Mouse (Mus musculus) ovary, postnatal 36 days (tissue): ENCODE results near the gene Ostm1.

ENCODE experiments used
- DNase-seq: peaks from one replicate; pipeline ENCODE4 v3.0.0; 2022; ENCODE audit warnings: low spot score, mixed read lengths

Gene Ostm1

DNA sequence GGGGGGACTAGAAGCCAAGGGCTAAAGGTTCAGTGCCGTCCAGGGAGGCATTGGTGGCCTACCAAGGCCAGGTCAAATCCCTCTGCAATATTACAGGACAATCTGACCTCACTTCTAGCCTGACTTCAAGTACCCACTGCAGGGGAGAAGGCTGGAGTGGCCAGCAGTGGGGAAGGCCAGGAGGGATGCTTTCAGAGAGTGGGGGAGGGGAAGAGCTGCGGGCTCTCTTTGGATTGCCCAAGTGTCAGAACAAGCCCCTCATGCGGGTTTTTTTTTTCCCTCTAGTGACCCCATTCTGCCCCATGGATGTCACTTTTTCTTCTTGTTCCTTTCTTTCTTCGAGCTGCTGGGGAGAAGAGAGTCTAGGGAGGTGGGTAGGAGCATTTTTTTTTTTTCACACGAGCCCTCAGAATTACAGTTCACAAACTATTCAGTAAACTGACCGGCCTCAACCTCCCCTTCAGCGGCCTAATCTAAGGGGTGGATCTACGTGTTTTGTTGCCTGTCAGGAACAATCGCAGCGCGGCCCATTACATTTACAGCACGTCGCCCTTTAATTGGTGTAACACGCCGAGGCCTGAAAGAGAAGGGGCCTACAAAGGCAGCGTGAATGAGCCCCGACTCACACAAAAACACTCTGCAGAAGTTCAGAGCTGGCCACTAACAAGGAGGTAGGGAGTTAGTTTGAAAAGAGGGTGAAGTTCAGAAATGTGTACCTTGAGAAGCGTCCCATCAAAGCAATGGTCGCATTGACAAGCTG, 47.2 kb downstream of the Ostm1 start:
- no peak for DNase-seq

DNA sequence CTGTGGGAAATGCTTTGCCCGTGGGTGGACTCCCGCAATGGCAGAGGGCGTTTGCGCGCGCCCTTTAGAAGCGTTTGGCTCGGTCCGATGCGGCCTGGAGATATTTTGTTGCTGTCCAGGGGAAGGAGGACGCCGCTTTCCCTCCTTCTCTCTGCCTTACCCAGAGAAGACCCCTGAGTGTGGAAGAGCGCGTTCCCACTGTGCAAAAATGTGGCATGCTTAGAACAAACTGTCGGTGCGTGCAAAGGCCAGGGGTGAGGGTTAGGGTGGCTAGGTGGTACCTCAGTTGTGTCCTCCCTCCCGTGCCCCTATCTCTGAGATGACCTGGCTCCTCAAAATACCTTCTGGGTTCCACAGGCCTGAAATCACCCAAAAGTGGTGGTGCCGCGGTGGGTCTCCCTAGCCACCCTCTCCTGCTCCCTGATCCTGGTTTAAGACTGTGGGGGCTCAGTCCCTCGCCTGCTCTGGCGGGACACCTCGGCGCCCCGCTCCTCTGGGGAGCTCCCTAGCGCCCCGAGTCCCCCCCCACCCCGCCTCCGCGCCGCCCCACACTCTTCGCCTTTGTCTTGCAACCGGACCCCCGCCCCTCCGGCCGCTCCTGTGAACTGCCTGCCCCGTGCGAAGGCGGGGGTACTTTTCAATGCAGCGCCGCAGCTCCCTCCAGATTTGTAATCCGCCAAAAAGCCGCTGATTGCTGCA, 48.3 kb downstream of the Ostm1 start:
- DNase-seq = no peak

DNA sequence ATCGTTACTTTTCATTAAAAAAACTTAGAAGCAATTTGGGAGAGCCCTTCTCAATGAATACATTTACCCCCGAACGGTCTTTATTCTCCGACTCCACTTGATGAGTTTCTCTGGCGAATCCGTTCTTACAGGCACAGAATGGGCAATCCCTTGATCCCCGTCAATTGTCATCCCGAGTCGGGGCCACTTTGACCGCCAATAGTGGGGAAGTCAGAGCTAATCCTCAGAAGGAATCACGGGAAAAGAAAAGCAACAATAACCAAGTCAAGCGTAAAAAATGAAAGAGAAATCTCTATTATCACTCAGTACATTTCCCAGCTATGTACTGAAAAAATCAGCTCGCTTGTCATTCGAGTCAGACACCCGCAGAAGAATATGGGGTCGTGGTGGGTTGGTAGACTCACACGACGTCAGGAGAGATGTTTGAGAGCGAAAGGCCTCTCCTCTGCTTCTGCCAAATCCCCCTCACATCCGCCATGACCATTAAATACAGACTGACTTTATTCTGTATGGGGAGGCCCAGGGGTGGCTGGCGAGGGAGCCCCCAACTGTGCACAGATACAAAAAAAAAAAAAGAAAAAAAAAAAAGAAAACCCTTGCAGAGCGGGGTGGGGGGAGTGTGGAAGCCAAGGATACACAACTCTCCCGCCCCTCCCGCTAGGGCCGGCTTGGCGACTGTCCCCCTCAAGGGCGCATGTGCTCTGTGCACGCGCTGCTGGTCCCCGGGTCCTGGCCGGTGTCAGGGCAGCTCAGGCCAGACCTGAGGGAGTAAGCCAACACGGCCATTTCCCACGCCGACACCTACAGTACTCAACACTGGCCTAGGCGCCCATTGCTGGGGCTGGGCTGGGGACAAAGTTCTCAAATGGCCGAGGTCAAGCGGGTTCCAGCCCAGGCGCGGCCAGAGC, 49.1 kb downstream of the Ostm1 start:
- no peak for DNase-seq

DNA sequence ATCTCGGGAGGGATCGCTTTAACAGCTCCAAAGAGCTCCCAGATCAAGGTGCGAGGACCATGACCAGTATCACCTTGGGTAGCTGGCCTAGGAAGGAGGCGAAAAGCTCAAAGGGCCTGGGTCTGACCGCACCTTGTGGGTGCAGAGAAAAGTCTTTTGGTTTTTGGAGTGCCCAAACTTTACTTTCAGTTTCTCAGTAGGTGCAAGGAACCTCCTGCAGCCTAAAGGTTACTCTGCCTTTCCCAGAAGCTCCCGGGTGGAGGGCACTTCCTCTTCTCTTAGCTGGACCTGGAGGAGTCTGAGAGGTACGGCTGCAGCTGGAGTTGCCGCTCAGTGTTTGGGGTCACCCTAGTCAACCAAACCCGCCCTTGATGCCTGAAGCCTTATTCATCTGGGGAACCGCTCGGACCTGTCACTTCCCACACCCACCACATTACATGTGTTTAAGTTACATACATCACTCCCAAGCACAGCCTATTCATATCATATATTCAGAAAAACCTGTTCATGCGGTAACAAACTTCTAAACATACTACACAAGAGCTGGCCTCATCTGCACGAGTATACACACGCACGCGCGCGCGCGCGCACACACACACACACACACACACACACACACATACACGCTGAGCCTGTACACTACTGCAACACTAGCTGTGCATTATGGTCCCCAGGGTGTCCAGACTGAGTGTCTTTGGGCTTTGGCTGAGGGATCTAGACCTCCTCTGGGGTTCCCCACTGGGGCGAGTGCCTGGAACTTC, 49.9 kb downstream of the Ostm1 start:
- no peak for DNase-seq

DNA sequence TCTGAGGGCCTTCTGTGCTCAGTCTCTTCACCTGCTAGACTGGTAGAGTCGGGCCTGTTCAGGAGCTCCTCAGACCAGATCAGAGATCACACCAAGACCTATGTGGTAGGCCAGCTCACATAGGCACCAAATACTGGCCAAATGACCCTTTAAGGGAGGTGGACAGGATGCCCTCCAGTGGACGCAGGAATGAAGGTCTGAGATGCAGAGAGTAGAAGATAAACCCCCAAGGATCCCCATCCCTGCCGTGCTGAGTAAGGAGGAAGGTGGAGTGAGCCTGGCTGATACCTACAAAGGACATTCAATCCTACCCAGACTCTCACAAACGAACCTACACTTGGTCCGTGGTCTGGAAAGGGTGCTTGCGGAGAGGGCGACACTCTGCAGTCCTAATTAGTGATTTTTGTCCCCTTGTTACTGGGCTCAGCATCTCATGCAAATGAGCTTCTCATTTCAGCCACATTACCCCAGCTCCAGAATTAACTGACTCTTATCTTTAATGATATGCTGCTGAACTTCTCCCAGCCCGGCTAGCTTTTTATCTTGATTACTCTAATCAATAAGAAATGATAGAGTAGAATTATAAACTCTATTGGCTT, 50.6 kb downstream of the Ostm1 start:
- DNase-seq = no peak

DNA sequence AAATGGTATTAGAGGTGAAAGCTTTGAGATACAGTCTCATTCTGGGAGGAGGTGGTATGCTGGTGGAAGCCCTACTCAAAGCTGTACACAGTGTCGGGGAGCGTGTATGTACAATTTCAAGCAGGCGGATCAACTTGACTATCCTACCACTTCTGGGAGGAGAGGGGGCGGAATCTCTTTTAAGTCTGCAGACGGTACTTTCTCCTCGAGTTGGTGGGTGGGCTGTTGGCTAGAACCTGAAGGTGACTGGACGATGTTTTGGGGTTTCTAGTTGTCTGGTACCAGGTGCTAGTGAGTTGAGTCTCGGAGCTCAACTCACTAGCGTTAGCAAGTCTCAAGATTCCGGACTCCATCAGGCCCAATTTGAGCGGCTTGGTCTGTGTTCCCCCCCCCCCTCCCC, 51.4 kb downstream of the Ostm1 start:
- no peak for DNase-seq

DNA sequence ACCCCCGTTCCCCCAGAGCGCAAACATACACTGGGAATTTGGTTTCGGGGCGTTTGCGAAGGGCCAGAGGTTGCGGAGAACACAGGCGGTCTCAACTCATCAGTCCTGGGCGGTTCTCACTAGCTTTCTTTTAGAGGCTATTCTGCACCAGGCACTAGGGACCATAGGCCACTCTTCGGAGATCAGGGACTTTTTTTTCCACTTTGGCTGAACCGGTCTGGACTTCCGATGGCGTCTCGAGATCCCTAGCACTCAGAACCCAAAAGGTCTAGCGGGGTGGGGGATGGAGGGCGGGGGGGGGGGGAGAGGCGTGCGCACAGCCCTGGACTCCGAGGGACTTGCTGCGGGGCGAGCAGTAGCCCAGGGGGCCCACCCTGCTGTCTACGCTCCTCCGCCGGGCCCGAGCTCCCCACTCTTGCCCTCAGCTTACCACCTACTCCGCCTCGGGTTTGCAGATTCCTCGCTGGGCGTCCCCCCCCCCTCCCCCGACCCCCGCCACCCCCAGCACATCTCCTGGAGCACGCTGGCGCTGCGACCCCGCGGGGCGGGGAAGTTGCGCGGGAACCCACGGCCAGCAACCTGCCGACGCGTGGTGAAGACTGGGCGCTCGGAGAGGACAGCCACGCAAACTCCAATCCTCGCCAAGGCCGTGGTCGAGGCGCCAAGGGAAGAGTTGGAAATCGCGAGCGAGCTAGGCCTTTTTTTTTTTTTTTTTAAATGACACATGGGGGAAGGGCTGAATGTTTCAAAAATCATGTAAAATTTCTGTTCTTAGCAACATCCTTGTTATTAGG, 52.1 kb downstream of the Ostm1 start:
- DNase-seq = no peak

DNA sequence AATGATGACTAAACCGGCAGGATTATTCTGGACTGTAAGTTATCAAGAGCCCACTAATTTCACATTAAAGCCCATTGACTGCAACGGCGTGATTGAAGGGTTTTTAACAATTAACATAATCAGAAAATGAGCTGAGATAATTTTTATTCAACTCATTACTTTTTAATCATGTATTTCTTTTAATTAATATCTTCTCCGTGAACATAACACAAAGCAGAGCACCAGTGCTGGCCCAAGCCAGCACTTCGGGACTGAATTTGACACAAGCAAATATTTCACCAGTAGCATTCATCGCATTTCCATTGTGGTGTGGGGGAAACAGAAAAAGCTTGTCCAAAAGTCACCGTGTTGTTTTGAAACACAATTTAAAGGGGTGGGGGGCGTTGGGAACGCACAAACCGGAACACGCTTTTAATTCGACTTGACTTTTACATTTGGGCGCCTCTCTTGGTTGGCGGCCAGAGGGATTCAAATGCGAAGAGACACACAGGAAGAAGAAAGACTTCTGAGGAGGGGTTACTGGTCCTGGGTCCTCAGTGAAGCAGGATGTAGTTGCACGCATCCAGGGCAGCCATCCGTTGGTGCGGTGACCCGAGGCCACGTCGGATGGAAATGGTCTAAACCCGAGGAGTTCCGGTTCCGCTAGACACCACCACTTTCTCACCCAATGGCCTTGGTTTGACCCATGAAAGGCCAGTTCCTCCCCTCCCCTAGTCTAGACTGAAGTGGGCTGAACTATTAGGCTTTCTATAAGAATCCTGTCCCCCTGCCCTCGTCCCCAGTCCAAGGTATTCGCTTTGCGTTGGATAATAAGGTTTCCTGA, 52.9 kb downstream of the Ostm1 start:
- no peak for DNase-seq

DNA sequence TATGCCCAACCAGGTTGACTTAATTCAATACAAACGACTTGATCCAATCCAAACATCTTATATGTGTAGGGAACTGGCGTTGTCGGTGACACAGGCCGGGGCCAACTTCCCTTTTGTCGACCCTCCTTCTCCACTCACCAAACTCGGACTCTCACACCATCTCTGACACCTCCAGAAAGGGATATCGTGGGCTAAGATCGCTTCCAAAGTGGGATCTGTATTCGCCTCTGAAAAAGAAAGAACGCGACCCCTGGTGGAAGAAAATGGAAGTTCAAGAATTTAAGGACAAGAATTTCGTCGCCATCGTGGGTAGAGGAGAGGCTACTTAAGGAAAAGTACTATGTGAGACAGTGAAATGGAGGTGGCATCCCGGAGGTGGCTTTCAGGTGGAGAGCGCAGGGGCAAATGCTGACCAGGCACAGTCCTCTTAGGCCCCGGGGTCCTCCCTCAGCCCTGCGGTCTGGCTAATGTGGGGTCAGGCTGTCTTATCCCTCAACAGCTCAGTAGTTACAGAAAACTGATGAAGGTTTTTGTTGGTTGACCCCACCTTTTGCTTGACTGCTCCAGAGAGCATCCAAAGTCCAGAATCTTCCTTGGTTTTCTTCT, 53.7 kb downstream of the Ostm1 start:
- DNase-seq = no peak

DNA sequence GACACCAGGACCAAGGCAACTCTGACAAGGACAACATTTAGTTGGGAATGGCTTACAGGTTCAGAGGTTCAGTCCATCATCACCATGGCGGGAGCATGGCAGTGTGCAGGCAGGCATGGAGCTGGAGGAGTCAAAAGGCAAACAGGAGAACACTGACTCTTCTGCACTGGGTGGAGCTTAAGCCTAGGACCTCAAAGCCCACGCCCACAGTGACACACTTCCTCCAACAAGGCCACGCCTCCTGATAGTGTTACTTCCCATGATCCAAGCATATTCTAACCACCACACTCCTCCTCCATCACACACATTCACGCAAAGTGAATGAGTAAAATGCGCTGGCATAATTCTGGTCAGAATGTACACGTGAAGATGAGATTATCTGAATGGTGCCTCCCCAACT, 56.2 kb downstream of the Ostm1 start:
- no peak for DNase-seq

DNA sequence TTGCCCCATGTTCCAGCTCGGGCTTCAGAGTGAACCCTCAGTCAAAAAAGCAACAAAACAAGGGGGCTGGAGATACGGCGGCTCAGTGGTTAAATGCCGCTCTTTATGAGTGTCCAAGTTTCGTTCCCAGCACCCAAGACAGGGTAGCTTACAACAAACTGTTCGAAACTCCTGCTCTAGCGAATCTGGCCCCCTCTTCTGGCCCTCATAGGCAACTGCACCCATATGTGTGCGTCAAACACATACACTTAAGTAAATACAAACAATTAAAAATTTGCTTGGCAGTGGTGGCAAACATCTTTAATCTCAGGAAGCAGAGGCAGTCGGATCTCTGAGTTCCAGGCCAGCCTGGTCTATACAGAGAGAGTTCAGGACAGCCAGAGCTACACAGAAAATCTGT, 60.0 kb downstream of the Ostm1 start:
- DNase-seq = no peak

DNA sequence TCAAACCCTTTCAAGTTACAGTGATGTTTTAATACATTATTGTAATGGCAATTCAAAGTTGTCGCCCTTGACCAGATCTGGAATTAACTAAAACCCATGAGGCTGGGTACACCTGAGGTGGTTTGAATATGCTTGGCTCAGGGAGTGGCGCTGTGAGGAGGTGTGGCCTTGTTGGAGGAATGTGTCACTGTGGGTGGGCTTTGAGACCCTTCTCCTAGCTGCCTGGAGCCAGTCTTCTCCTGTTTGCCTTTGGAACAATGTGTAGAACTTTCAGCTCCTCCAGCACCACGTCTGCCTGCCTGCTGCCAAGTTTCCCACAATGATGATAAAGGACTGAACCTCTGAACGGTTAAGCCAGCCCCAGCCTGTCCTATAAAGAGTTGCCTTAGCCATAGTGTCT, 62.7 kb downstream of the Ostm1 start:
- no peak for DNase-seq

DNA sequence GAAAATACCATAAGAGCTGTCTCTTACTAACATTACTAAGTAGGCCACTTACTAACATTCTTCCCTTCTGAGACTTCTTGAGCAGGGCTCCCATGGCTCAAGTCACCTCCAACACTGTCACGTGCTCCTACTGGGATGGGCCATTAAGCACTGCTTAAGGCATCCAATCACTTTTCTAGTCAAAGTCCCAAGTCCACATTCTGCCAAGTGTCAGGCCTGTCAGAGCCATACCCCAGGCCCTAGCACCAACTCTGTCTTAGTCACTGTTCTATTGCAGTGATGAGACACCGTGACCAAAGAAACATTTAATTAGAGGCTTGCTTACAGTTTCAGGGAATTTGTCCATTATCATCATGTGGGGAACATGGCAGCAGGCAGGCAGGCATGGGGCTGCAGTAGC, 78.3 kb downstream of the Ostm1 start:
- no peak for DNase-seq

DNA sequence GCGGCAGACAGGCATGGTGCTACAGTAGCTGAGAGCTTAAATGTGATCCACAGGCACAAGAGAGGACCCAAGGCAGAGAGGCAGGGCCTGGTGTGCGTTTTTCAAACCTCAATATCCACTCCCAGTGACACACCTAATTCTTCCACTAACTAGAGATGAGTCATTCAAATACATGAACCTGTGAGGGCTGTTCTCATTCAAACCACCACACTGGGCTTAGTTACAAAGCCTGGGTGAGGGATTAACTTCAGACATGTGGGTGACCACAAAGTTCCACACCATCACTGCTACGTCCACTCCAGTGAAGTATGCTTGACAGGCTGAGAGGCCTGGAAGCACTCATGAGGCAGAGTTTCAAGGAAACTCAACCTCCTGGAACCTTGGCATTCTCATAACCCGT, 86.3 kb downstream of the Ostm1 start:
- no peak for DNase-seq

DNA sequence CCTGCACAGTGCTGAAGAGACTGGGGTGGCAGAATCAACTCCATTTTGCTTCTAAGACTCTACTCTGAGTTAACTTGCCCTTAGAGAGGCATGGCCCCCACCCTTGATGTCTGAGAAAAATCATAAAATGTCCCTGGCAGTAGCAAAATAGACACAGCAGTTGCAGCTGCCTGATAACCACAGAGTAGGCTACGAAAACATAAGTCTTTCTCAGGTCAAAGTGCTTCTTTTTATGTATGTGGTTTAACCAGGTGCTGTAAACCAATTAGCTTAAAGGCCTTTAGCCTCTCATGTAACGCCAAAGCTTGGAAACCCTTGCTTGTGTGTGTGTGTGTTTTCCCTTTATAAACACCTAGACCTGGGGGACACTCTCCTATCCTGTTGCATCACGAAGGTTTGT, 89.2 kb downstream of the Ostm1 start:
- DNase-seq = no peak

DNA sequence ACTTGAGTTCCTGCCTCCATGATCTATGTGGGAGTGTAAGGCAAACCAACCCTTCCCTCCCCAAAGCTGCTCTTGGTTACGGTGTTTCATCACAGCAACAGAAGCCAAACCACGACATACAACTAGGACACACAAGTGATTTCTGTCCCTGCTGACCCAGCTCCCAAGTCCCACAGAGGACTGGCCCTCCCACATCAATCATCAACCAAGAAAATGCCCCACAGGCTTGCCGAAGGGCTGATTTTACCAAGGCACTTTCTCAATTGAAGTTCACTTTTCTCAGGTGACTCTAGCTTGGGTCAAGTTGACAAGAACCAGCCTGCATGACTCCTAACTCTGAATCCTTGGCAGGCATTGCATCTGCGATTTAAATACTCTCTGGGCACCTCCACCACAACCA, 91.9 kb downstream of the Ostm1 start:
- no peak for DNase-seq

DNA sequence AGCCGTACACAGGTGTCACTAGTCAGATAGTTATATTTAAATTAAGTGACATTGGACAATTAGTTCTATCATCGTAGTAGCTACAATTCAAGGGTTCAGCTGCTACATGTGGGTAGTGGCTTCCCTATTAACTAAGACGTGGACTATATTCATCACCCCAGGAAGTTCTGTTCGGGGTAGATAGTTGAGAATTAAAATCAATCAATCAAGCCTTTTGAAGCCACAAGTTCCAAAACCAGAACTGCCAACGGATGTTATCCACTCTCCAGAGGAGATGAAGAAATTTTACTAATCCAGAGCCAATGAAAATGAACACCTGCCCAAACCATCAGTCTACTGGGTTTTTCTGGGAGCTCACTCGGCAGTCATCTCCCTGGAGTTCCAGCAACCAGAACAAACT, 94.7 kb downstream of the Ostm1 start:
- no peak for DNase-seq

DNA sequence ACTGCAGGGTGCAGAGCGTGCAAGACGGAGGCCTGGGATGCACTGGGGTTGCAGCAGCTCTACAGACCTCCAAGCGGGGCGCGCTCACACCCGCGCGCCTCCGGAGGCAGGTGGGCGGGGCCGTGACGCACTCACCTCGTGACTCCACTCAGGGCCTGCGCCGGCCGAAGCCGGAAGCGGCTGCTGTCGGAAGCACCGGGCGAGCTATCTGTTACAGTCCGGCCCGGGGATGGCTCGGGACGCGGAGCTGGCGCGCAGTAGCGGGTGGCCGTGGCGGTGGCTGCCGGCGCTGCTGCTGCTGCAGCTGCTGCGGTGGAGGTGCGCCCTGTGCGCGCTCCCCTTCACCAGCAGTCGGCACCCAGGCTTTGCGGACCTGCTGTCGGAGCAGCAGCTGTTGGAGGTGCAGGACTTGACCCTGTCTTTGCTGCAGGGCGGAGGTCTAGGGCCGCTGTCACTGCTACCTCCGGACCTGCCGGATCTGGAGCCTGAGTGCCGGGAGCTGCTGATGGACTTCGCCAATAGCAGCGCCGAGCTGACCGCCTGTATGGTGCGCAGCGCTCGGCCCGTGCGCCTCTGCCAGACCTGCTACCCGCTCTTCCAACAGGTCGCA, 95.2 kb downstream of the Ostm1 start:
- DNase-seq = peak; percentile 89

DNA sequence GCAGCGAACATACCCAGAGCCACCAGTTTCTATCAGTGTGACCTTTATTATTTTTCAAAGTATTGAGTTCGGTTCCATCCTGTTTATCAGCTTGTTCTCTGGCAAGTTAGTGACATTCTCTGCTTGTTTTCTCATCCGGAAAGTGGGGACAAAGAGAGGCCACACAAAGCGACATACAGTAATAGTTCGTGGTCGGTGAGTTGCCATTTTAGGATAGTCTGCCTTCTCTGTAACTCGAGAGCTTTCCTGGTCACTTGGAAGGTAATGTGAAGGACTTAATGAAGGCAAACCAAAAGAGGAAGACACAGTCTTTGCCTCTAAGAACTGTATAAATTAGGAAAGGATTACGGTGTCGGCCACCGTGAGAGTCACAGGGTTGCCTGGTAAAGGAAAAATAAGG, 96.0 kb downstream of the Ostm1 start:
- no peak for DNase-seq
